Mouse (Mus musculus) cerebellum, adult 2 months (tissue): ENCODE measurements around the gene Nmnat2. TPM values are rescaled to one million over a fixed set of nuclear protein-coding genes. Genes with fewer than 3 reads are reported as not detected.

ENCODE experiments used
- DNase-seq, 2 experiments: peaks; one replicate each; pipeline ENCODE4 v3.0.0; 2021
- H3K27ac ChIP-seq: fragments of 200-500 bp; 2 replicates; pipeline ENCODE4 v1.5.1; 2012; ENCODE audit warnings: low read length, control low read depth, inconsistent platforms; ENCODE audit not compliant: insufficient read depth
- H3K27me3 ChIP-seq: fragments of 200-500 bp; 2 replicates; pipeline ENCODE4 v1.6.1; 2012; ENCODE audit warnings: inconsistent platforms, mild to moderate bottlenecking, low read length, moderate library complexity; ENCODE audit not compliant: control insufficient read depth, insufficient read depth
- H3K4me1 ChIP-seq: fragments of 200-500 bp; 2 replicates; pipeline ENCODE4 v1.6.1; 2011; ENCODE audit warnings: low read length; ENCODE audit not compliant: control insufficient read depth, insufficient read depth
- H3K4me3 ChIP-seq: fragments of 200-500 bp; replicated peaks from 2 replicates; pipeline ENCODE3; 2011; ENCODE audit warnings: mild to moderate bottlenecking, low read depth, low read length, control low read depth; ENCODE audit not compliant: insufficient read depth
- CTCF ChIP-seq: fragments of 200-500 bp; IDR thresholded peaks from 2 replicates; pipeline ENCODE4 v1.5.1; 2011; ENCODE audit warnings: low read depth, mild to moderate bottlenecking, control low read depth, low read length, moderate library complexity, borderline replicate concordance; ENCODE audit not compliant: insufficient read depth
- POLR2A ChIP-seq: fragments of 200-500 bp; IDR thresholded peaks from 2 replicates; pipeline ENCODE4 v1.6.1; 2011; ENCODE audit warnings: low read length, control low read depth, borderline replicate concordance; ENCODE audit not compliant: insufficient read depth
- WGBS: fragments of 180-500 bp; shearing (Covaris S2); methylation state at CpG from one replicate; pipeline ENCODE4 v1.1.7; 2018; 5-methylcytosine and 5-hydroxymethylcytosine counted together
- polyA plus RNA-seq: library from polyadenylated mRNA; depleted of rRNA; stranded (reverse); fragments of >200 nt; gene quantifications from 2 replicates; pipeline ENCODE4 v1.2.3, GENCODE M21; 2012

Nmnat2 gene
- polyA plus RNA-seq, 1 experiment: 120 TPM

DNA sequence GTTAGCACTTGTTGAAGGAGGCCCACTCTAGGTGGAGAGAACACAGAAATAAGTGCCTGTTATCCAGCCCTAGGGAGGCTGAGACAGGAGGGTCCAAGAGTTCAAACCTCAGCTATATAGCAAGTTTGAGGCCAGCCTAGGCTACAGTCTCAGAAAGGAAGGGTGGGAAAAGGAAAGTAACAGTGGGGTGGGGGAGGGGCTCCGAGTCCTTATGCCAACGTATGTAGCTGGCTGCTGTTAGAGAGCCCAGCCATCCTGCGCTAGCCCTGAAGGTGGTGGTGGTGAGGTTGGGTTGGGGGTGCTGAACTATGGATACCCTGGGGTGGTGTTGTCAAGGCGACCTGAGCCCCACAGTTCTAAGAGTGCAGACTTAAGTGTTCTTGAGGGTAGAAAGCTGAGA, 138.8 kb downstream of the Nmnat2 start:
- no peak for DNase-seq
- WGBS: 88% methylated on average over 4 of the region's 4 CpGs
- no peak for TF ChIP-seq CTCF
- TF ChIP-seq POLR2A: no peak
- H3K4me3 ChIP-seq: no peak overlapping the region
- H3K27me3 ChIP-seq: no peaks in the 10 kb centered on the region
- no peak overlapping the region for H3K27ac ChIP-seq
- H3K4me1 ChIP-seq: peaks cover 14% of the 10 kb centered on the region; the same call in 1 of the 2 replicates

DNA sequence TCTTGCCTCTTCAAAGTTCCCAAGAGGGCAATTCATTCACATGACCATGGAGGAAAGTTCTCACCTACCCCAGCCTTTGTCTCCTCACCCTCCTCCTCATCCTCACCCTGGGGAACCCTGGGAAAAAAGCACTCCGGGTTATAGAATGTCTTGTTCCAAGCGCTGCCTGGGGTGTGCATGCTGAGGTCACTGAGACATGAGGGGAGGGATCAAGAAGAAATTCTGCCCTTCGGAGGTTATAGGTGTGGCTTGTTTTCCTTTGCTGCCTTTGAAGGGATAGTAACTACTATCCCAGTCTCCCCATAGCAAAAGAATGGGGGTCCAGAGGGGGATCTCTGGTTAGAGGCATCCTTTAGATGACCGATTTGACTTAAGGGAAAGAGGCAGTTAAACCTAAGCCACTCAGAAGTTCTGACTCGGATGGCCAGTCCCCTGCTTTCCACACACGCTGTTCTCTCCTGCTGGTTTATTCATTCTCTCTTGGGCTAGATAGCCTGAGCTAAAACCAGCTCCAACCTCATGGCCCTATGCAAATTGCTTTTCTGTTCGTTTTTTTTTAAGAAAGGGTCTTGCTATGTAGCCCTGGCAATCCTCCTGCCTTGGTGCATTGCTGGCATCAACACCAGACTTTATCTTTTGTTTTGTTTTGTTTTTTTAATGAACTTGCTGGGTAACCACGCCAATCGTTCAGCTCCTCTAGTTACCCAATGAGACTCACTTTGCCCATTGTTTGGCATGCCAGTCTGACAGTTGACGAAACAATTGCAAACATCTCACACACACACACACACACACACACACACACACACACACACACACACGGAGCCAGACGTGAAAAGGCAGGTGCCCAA, 139.7 kb downstream of the Nmnat2 start:
- no peaks in the 10 kb centered on the region for H3K27me3 ChIP-seq
- no peak for DNase-seq
- H3K4me1 ChIP-seq: peaks cover 14% of the 10 kb centered on the region; the same call in 1 of the 2 replicates
- no peak for TF ChIP-seq POLR2A
- TF ChIP-seq CTCF: no peak
- WGBS: 35% methylated on average over 12 of the region's 12 CpGs
- no peak overlapping the region for H3K27ac ChIP-seq
- H3K4me3 ChIP-seq: no peak overlapping the region

DNA sequence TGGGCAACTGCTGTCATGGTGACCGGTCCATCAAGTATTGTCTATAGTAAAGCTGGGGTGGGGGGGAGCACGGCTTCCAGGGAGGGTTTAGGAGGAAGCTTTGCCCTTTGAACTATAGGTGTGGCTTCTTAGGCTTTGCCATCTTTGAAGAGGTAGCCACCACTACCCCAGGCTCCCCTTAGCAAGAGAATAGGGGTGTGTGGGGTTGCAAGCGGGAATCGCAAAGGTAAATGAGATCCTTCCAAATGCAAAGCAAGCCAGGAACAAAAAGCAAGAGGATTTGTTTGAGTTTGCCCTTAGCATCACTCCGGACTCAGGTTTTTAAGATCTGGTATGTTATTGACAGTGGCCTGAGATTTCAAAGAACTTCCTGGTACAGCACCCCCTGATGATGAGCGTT, 140.5 kb downstream of the Nmnat2 start:
- no peaks in the 10 kb centered on the region for H3K27me3 ChIP-seq
- H3K4me3 ChIP-seq: no peak overlapping the region
- H3K4me1 ChIP-seq: peaks cover 14% of the 10 kb centered on the region; the same call in 1 of the 2 replicates
- TF ChIP-seq CTCF (no peak), POLR2A (no peak)
- DNase-seq: no peak
- 69% methylated on average over 6 of the region's 6 CpGs for WGBS
- no peak overlapping the region for H3K27ac ChIP-seq

DNA sequence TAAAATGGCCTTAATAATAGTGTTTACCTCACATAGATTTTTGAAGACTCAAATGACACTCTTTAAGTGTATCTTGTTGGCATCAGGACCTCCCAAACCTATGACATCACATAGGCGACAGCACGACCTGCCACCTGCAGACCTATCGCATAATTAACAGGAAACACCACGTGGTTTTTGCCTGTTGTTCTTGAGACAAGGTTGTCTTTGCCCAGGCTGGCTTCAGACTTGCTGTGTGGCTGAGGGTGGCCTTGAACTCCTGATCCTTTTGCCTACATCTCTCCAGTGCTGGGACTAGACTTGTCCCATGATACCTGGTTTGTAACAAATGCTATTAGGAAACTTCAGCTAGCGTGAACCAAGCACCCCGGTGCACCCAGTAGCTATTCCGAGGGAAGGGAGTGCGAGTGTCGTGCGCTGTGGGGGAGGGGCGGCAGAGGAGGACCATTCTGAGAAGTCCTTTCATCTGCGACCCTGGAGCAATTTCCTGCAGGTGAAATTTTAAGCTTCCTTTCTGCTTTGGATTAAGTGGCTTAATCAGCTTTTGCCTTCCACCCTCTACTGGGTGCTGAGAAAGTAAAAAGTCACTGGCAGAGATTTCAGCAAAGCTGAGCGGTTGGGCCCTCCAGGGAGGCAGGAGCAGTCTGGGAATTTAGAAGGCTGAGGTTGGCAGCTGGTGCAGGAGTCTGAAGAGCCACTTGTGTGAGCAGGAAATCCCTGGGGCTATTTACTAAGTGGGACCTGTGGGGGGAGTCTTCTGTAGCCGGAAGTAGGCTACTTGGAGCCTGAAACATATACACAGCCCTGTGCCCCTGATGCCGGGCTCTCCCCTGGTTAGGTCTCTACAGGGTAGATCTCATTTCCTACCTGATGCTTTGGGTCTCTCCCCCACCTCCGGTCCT, 141.3 kb downstream of the Nmnat2 start:
- 52% methylated on average over 16 of the region's 16 CpGs for WGBS
- H3K27me3 ChIP-seq: no peaks in the 10 kb centered on the region
- TF ChIP-seq POLR2A: no peak
- no peak for TF ChIP-seq CTCF
- no peak overlapping the region for H3K27ac ChIP-seq
- H3K4me1 ChIP-seq: peaks cover 10% of the 10 kb centered on the region; the same call in 1 of the 2 replicates
- no peak for DNase-seq
- no peak overlapping the region for H3K4me3 ChIP-seq

DNA sequence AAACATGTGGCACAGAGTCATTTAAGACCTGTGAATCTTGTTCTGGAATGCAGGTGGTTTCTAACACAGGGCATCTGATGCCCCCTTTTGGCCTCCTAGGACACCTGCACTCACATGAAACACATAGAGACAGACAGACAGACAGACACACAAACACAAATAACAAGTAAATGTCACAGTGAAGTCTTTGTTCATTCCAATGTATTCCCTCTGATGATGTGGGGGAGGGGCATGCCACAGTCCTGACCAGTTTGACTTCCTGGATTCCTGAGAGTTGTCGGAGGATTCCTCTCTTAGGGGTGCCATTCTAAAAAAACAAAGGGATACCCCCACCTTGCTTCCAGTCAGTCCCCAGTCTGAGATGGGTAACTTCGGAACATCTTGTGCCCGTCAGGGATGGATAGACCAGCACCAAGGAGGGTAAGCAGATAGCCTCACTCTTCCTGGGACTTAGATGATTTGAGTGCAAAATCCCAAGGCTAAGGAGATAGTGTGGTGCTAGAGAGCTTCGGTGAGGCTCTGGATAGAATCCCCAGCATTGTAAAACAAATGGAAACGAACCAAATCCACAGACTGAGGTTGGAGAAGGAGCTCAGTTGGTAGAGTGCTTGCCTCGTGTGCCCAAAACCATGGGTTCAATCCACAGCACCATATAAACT, 142.4 kb downstream of the Nmnat2 start:
- H3K4me3 ChIP-seq: no peak overlapping the region
- no peak for DNase-seq
- no peaks in the 10 kb centered on the region for H3K27me3 ChIP-seq
- 90% methylated on average over 6 of the region's 6 CpGs for WGBS
- no peak overlapping the region for H3K27ac ChIP-seq
- no peaks in the 10 kb centered on the region; the same call in 1 of the 2 replicates for H3K4me1 ChIP-seq
- TF ChIP-seq CTCF (no peak), POLR2A (no peak)

DNA sequence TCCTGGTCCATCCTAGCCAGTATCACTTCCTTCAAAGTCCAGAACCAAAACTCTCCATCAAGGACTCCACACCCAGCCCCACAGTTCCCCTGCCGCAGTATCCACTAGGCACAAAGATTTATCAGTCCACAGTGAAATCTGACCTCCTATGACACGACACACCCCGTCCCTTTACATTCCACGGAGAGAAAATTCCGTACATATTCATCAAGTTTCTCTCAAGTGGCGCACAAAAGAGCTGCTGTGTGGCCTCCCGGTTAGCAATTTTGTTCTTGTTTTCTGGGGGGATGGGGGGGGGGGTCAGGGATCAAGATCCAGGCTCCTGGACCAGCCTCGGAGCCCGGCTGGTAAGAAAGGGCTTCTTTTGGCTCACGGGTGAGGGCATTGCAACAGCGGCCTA, 143.8 kb downstream of the Nmnat2 start:
- H3K4me1 ChIP-seq: no peaks in the 10 kb centered on the region
- DNase-seq: no peak
- H3K27ac ChIP-seq: no peak overlapping the region
- WGBS: 68% methylated on average over 11 of the region's 11 CpGs
- H3K27me3 ChIP-seq: no peaks in the 10 kb centered on the region
- no peak for TF ChIP-seq POLR2A
- no peak for TF ChIP-seq CTCF
- no peak overlapping the region for H3K4me3 ChIP-seq

DNA sequence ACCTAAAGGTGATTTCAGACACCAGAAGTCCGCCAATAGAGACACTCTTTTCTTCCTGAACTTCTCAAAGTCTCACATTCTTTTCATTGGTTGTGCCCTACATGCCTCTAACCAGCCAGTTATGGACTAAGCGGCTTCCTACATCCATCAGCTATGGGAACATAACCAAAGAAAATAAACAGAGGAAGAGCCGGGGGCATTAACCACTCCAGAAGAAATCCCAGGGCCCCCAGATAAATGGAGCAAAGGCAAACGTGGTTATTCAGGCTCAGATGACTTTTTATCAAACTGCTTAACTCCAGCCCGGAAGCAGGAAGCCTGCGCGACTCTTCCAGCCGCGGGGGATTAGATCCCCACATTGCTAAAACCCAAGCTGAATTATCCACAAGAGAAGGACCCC, 146.1 kb downstream of the Nmnat2 start:
- WGBS: 69% methylated on average over 9 of the region's 9 CpGs
- Histone ChIP-seq H3K4me3 (no peak overlapping the region), H3K27me3 (no peaks in the 10 kb centered on the region), H3K27ac (no peak overlapping the region), H3K4me1 (no peaks in the 10 kb centered on the region)
- no peak for TF ChIP-seq POLR2A
- TF ChIP-seq CTCF: no peak
- DNase-seq: no peak
